Mouse (Mus musculus): ENCODE measurements at regions not wholly inside any gene's neighbourhood (a gene's known extent, or its start where the extent isn't known, plus 50 kb on each side); places are given as distances from the start of the nearest gene placed in this dataset.

GRCm38 (mm10) chr11:15572716-15573115 lies 684.8 kb upstream of the Vstm2a start:
- no peak for DNase-seq (ENCODE audit: low read depth)

DNA sequence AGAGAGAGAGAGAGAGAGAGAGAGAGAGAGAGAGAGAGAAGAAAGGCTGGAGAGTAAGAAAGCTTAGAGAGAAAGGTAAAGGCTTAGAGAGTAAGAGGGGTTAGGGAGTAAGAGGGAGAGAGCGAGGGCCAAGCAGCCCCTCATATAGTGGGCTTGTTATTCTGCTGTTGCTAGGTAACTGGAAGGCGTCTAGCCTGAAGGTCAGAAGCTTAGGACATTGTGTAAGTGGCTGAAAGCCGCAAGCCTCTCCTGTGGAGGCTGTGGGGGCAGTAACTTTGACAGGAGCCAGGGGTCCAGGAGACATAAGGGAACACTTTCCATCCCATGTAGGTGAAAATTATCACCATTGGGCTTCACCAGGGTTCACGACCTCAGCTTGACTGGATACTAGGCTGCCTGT lies 637.6 kb upstream of the Vstm2a start:
- no peak for DNase-seq (ENCODE audit: low read depth)

- no peak for DNase-seq (ENCODE audit: low read depth)
Observed at GRCm38 (mm10) chr11:15649025-15649680, 608.4 kb upstream of the Vstm2a start.

DNA sequence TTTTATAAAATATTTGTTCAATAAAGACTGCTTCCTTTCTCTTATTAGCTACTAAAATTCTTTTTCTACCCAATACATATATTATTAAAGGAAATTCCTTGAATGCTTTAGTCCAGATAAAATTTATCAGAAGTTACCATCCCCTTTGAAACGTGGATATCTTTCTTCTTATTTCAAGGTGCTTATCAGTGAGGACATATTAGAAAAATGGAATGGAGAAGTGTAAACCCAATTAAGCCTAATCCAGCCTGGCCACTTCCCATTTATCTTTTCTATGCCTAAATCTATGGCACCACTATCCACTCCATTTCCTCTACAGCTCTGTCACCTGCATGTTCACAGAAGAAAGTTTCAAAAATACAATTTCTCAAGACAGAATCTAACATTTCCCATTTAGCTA lies 568.5 kb upstream of the Vstm2a start:
- no peak for DNase-seq (ENCODE audit: low read depth)

- no peak for DNase-seq (ENCODE audit: low read depth)
Observed at GRCm38 (mm10) chr11:15698001-15698756, 559.3 kb upstream of the Vstm2a start.

DNA sequence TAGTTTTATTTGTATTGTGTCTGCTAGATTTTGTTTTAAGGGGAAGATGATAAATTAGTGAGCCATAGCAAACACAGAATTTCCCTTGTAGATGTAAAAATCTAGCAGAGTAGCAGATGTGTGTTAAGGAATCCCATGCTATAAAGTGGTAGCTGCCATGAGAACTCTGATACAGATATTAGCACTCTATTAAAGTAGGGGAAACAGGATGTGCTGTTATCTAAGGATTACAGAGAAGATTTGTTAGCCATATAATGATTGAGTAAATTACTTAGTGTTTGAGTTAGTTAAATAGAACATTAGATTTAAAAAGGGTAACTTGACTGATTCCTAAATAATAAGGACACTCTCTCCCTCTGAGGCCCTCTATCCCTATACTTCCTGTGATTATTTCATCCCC lies 541.5 kb upstream of the Vstm2a start:
- no peak for DNase-seq (ENCODE audit: low read depth)

- no peak for DNase-seq (ENCODE audit: low read depth)
Observed at GRCm38 (mm10) chr11:15717536-15717935, 540.0 kb upstream of the Vstm2a start.

DNA sequence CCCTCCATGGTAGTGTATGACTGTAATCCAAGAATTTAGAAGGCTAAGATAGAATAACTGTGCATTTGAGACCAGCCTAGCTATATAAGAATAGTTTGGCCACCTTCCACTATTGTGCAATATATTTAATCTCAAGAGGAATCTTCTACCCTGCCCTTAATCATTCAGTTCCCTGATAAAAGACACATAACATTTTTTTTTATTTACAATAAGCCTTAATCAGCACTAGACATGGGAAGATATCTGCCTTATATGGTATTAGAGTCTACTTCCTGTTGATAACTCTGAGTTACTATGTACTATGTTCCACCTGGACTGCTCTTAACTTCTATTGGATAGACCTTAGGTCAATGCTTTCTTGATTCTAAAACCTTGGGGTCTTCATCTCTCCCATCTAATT lies 519.9 kb upstream of the Vstm2a start:
- no peak for DNase-seq (ENCODE audit: low read depth)

DNA sequence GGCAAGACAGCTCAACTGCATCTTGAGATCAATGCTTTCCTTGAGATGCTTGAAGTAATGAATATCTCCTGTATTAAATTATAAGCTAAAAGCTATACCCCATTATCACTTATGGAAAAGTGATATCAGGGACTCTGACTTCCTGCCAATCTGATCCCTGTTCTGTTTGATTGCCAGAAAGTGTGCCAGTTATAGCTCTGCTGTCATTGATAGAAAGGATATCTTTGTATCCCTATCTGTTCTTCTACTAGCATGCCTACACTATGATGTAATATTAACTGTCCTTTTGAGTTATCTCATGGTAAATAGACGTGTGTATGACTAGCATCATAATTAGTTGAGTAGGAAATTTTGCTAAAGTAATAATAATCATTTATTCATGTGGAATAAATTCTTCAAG lies 501.5 kb upstream of the Vstm2a start:
- DNase-seq (ENCODE audit: low read depth), result no peak

GRCm38 (mm10) chr11:15769651-15770617 lies 487.6 kb upstream of the Vstm2a start:
- DNase-seq (ENCODE audit: low read depth), result peak; percentile 17
